Mouse (Mus musculus) small intestine, adult 2 months (tissue): Measurements from ENCODE around the gene Aen.

ENCODE experiments used
- CTCF ChIP-seq: fragments of 200-500 bp; IDR thresholded peaks from 2 replicates; pipeline ENCODE4 v1.5.1; 2012; ENCODE audit warnings: low read depth, mild to moderate bottlenecking, control low read depth, inconsistent platforms, low read length, moderate library complexity, mixed read lengths; ENCODE audit not compliant: insufficient replicate concordance, insufficient read length; ENCODE audit errors: extremely low read depth
- POLR2A ChIP-seq: fragments of 200-500 bp; IDR thresholded peaks from 2 replicates; pipeline ENCODE4 v1.6.1; 2012; ENCODE audit warnings: low read depth, mild to moderate bottlenecking, control low read depth, inconsistent platforms, low read length, moderate library complexity

GRCm38 (mm10) chr7:78846737-78847434, 48.8 kb upstream of the Aen start, which contains the start of gene Det1:
- TF ChIP-seq CTCF (peak; percentile 93), POLR2A (no peak; the same call in none of the 2 replicates)
